Mouse (Mus musculus) mouse trophoblast stem cell (cell line): ENCODE measurements around the gene Hs3st6.

Experiments used
- in situ Hi-C, 2 experiments: fragments of 300-500 bp; cut with MseI, MboI; formaldehyde crosslinking; loops; 2 replicates in 1 of 2; 3 replicates in 1 of 2; pipeline ENCODE4 v1.15.1; 2025

The Hs3st6 gene

GRCm38 (mm10) chr17:24728184-24728583, 24.6 kb upstream of the Hs3st6 start:
- in situ Hi-C loops: no loop called here

GRCm38 (mm10) chr17:24729067-24729466, 23.7 kb upstream of the Hs3st6 start:
- in situ Hi-C loops: no loop called here

- in situ Hi-C loops: no loop called here
Observed at GRCm38 (mm10) chr17:24730787-24731186, 22.0 kb upstream of the Hs3st6 start.

GRCm38 (mm10) chr17:24732233-24732935, 20.4 kb upstream of the Hs3st6 start:
- in situ Hi-C loops: no loop called here

GRCm38 (mm10) chr17:24733434-24734050, 19.2 kb upstream of the Hs3st6 start:
- in situ Hi-C loops: no loop called here

GRCm38 (mm10) chr17:24734513-24734912, 18.3 kb upstream of the Hs3st6 start:
- in situ Hi-C loops: no loop called here

GRCm38 (mm10) chr17:24735446-24735845, 17.3 kb upstream of the Hs3st6 start:
- in situ Hi-C loops: no loop called here

- in situ Hi-C loops: no loop called here
Observed at GRCm38 (mm10) chr17:24736330-24737051, 16.3 kb upstream of the Hs3st6 start, which contains the start of gene Msrb1. TSS of gene Msrb1 (plus strand) at chr17:24736642.

GRCm38 (mm10) chr17:24737135-24737810, 15.5 kb upstream of the Hs3st6 start:
- in situ Hi-C loops: no loop called here

- in situ Hi-C loops: no loop called here
Observed at GRCm38 (mm10) chr17:24738238-24738637, 14.6 kb upstream of the Hs3st6 start.

- in situ Hi-C loops: no loop called here
Observed at GRCm38 (mm10) chr17:24739926-24740325, 12.9 kb upstream of the Hs3st6 start.

GRCm38 (mm10) chr17:24742307-24742706, 10.5 kb upstream of the Hs3st6 start:
- in situ Hi-C loops: no loop called here

GRCm38 (mm10) chr17:24743896-24744295, 8.9 kb upstream of the Hs3st6 start:
- in situ Hi-C loops: no loop called here

GRCm38 (mm10) chr17:24744381-24744780, 8.4 kb upstream of the Hs3st6 start:
- in situ Hi-C loops: no loop called here

- in situ Hi-C loops: loop anchor here (5.0 kb wide), 2 partner anchors 76 to 86 kb away; no protein-coding TSS in a partner anchor
Observed at GRCm38 (mm10) chr17:24745526-24746497, 7.0 kb upstream of the Hs3st6 start.

GRCm38 (mm10) chr17:24746986-24747385, 5.8 kb upstream of the Hs3st6 start:
- in situ Hi-C loops: loop anchor here (5.0 kb wide), 2 partner anchors 75 to 85 kb away; no protein-coding TSS in a partner anchor

GRCm38 (mm10) chr17:24751528-24751927, 1.3 kb upstream of the Hs3st6 start:
- in situ Hi-C loops: no loop called here

GRCm38 (mm10) chr17:24757394-24757793, 4.6 kb downstream of the Hs3st6 start:
- in situ Hi-C loops: no loop called here

- in situ Hi-C loops: no loop called here
Observed at GRCm38 (mm10) chr17:24761121-24761520, 8.3 kb downstream of the Hs3st6 start.

- in situ Hi-C loops: no loop called here
Observed at GRCm38 (mm10) chr17:24765016-24765905, 12.5 kb downstream of the Hs3st6 start.
